Mouse (Mus musculus): ENCODE results near the gene Rtp3. TPM values are rescaled to one million over a fixed set of nuclear protein-coding genes. Genes with fewer than 3 reads are reported as not detected.

Rtp3 gene
- polyA plus RNA-seq, 1 experiment from 2014 or later: not detected

- ATAC-seq (ENCODE audit: low read depth): no peak
Observed at GRCm38 (mm10) chr9:111003279-111003678, 12.9 kb upstream of the Rtp3 start.

DNA sequence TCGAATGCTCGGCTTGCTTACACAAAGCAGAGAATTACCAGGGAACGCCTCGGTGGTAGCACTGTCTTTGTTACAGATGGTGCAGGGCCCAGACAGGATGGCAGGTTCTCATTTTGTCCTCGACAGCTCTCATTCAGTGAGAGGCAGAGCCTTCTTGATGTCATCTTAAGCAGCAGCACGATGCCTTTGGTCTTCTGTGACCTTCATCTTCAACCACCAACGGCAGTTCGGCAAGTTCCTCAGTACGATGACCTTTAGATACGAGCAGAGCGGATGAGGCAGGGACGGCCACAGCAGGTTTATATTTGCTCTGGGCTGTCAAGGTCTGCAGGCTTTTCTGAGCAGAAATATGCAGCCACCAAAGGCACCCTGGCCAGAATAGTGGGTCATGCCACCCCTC is 11.2 kb upstream of the Rtp3 start:
- Histone ChIP-seq H3K4me2 (ENCODE audit: low read depth, low read length) (no peak overlapping the region), H3K27ac (ENCODE audit: low read depth, low read length) (no peak overlapping the region), H3K4me3 (ENCODE audit: low read depth, low read length) (no peak overlapping the region), H3K9ac (replicated peaks; ENCODE audit: low read depth, low read length) (no peak overlapping the region), H3K4me1 (ENCODE audit: control insufficient read depth, insufficient read depth, low read length) (no peaks in the 10 kb centered on the region), H3K36me3 (ENCODE audit: control insufficient read depth, insufficient read depth, low read length) (no peaks in the 10 kb centered on the region), H3K9me3 (ENCODE audit: control insufficient read depth, low read length) (no peaks in the 10 kb centered on the region), H3K27me3 (ENCODE audit: control insufficient read depth, insufficient read depth, low read length) (no peaks in the 10 kb centered on the region)
- no peak for ATAC-seq (ENCODE audit: low read depth)
- 88% methylated on average over 12 of the region's 12 CpGs for WGBS

More at GRCm38 (mm10) chr9:111003279-111003678, 12.9 kb upstream of the Rtp3 start:
- Histone ChIP-seq H3K9me3 (ENCODE audit: control insufficient read depth, low read length) (no peaks in the 10 kb centered on the region), H3K27me3 (ENCODE audit: control insufficient read depth, insufficient read depth, low read length) (no peaks in the 10 kb centered on the region), H3K27ac (ENCODE audit: low read depth, low read length) (no peak overlapping the region), H3K4me2 (ENCODE audit: low read depth, low read length) (no peak overlapping the region), H3K36me3 (ENCODE audit: control insufficient read depth, insufficient read depth, low read length) (no peaks in the 10 kb centered on the region), H3K4me3 (ENCODE audit: low read depth, low read length) (no peak overlapping the region), H3K4me1 (ENCODE audit: control insufficient read depth, insufficient read depth, low read length) (no peaks in the 10 kb centered on the region), H3K9ac (replicated peaks; ENCODE audit: low read depth, low read length) (no peak overlapping the region)
- WGBS: 90% methylated on average over 9 of the region's 9 CpGs

DNA sequence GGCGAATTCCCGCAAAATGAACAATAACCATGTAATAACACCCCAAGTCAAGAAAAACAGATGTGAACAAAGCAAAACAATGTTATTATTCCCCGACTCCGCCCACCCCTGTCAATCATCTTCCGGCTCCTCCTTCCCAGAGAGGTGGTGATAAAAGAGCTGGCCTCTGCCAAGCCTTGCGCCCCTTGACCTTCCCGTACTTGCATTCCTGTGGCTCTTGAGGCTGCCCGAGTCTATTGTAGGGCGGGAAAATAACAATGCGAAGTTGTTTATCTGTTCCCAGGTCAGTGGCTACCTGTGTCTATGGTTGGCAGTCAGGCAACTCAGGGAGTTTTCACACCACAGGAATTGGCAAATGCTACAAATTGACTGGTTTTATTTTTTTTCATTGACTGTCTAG is 9.5 kb upstream of the Rtp3 start:
- no peaks in the 10 kb centered on the region for H3K9me3 ChIP-seq (ENCODE audit: control insufficient read depth, low read length)
- H3K27me3 ChIP-seq (ENCODE audit: control insufficient read depth, insufficient read depth, low read length): no peaks in the 10 kb centered on the region
- H3K27ac ChIP-seq (ENCODE audit: low read depth, low read length): no peak overlapping the region
- H3K36me3 ChIP-seq (ENCODE audit: control insufficient read depth, insufficient read depth, low read length): no peaks in the 10 kb centered on the region
- H3K4me2 ChIP-seq (ENCODE audit: low read depth, low read length): no peak overlapping the region
- WGBS: 82% methylated on average over 10 of the region's 10 CpGs
- no peak overlapping the region for H3K4me3 ChIP-seq (ENCODE audit: low read depth, low read length)
- no peak for ATAC-seq (ENCODE audit: low read depth)
- H3K9ac ChIP-seq (replicated peaks; ENCODE audit: low read depth, low read length): no peak overlapping the region
- no peaks in the 10 kb centered on the region for H3K4me1 ChIP-seq (ENCODE audit: control insufficient read depth, insufficient read depth, low read length)

DNA sequence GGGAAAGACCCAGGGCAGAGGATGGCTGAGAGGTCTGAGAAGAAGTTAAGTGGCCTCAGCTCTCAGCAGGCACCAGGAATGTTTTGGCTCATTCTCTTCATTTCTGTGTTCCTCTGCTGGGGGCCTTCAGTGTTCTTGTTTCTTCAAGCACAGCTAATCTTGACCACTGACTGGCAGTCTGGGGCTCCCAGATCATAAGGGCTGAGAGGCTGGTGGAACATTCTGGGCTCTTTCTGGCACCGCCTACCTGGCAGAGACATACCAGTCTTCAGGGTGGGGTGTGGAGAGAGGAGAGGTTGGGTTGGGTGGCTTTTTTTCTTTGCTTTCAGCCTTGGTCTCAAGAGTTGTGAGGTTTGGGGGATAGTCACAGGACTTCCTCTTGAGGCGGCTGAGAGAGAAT is 8.7 kb upstream of the Rtp3 start:
- Histone ChIP-seq H3K4me2 (ENCODE audit: low read depth, low read length) (no peak overlapping the region), H3K4me1 (ENCODE audit: control insufficient read depth, insufficient read depth, low read length) (no peaks in the 10 kb centered on the region), H3K36me3 (ENCODE audit: control insufficient read depth, insufficient read depth, low read length) (no peaks in the 10 kb centered on the region), H3K27ac (ENCODE audit: low read depth, low read length) (no peak overlapping the region), H3K4me3 (ENCODE audit: low read depth, low read length) (no peak overlapping the region), H3K27me3 (ENCODE audit: control insufficient read depth, insufficient read depth, low read length) (no peaks in the 10 kb centered on the region), H3K9ac (replicated peaks; ENCODE audit: low read depth, low read length) (no peak overlapping the region), H3K9me3 (ENCODE audit: control insufficient read depth, low read length) (no peaks in the 10 kb centered on the region)
- 98% methylated on average over 2 of the region's 2 CpGs for WGBS
- no peak for ATAC-seq (ENCODE audit: low read depth)

GRCm38 (mm10) chr9:110997245-110997644 is 6.9 kb upstream of the Rtp3 start:
- no peak overlapping the region for H3K4me2 ChIP-seq (ENCODE audit: low read depth, low read length)
- ATAC-seq (ENCODE audit: low read depth): no peak
- H3K36me3 ChIP-seq (ENCODE audit: control insufficient read depth, insufficient read depth, low read length): no peaks in the 10 kb centered on the region
- WGBS: 7% methylated on average over 5 of the region's 5 CpGs
- no peak overlapping the region for H3K4me3 ChIP-seq (ENCODE audit: low read depth, low read length)
- H3K9me3 ChIP-seq (ENCODE audit: control insufficient read depth, low read length): no peaks in the 10 kb centered on the region
- no peaks in the 10 kb centered on the region for H3K4me1 ChIP-seq (ENCODE audit: control insufficient read depth, insufficient read depth, low read length)
- no peak overlapping the region for H3K27ac ChIP-seq (ENCODE audit: low read depth, low read length)
- H3K27me3 ChIP-seq (ENCODE audit: control insufficient read depth, insufficient read depth, low read length): no peaks in the 10 kb centered on the region
- no peak overlapping the region for H3K9ac ChIP-seq (replicated peaks; ENCODE audit: low read depth, low read length)

- peak overlapping the region; percentile 48 for H3K4me2 ChIP-seq (ENCODE audit: low read depth, low read length)
- 11% methylated on average over 13 of the region's 13 CpGs for WGBS
- peak overlapping the region; percentile 45; the same call in 1 of the 2 replicates for H3K27ac ChIP-seq (ENCODE audit: low read depth, low read length)
- peak overlapping the region; percentile 31 for H3K4me3 ChIP-seq (ENCODE audit: low read depth, low read length)
- ATAC-seq (ENCODE audit: low read depth): peak; percentile 89; the same call in 1 of the 2 replicates
- no peaks in the 10 kb centered on the region for H3K36me3 ChIP-seq (ENCODE audit: control insufficient read depth, insufficient read depth, low read length)
- no peak overlapping the region for H3K9ac ChIP-seq (replicated peaks; ENCODE audit: low read depth, low read length)
- no peaks in the 10 kb centered on the region for H3K4me1 ChIP-seq (ENCODE audit: control insufficient read depth, insufficient read depth, low read length)
- no peaks in the 10 kb centered on the region for H3K9me3 ChIP-seq (ENCODE audit: control insufficient read depth, low read length)
- no peaks in the 10 kb centered on the region for H3K27me3 ChIP-seq (ENCODE audit: control insufficient read depth, insufficient read depth, low read length)
Observed at GRCm38 (mm10) chr9:110994716-110995172, 4.4 kb upstream of the Rtp3 start.

GRCm38 (mm10) chr9:110993281-110993709 is 2.9 kb upstream of the Rtp3 start:
- H3K9me3 ChIP-seq (ENCODE audit: control insufficient read depth, low read length): no peaks in the 10 kb centered on the region
- no peaks in the 10 kb centered on the region for H3K27me3 ChIP-seq (ENCODE audit: control insufficient read depth, insufficient read depth, low read length)
- 54% methylated on average over 3 of the region's 3 CpGs for WGBS
- H3K4me1 ChIP-seq (ENCODE audit: control insufficient read depth, insufficient read depth, low read length): no peaks in the 10 kb centered on the region
- H3K9ac ChIP-seq (replicated peaks; ENCODE audit: low read depth, low read length): no peak overlapping the region
- H3K4me2 ChIP-seq (ENCODE audit: low read depth, low read length): no peak overlapping the region
- H3K36me3 ChIP-seq (ENCODE audit: control insufficient read depth, insufficient read depth, low read length): no peaks in the 10 kb centered on the region
- no peak overlapping the region for H3K4me3 ChIP-seq (ENCODE audit: low read depth, low read length)
- no peak overlapping the region for H3K27ac ChIP-seq (ENCODE audit: low read depth, low read length)
- ATAC-seq (ENCODE audit: low read depth): no peak

DNA sequence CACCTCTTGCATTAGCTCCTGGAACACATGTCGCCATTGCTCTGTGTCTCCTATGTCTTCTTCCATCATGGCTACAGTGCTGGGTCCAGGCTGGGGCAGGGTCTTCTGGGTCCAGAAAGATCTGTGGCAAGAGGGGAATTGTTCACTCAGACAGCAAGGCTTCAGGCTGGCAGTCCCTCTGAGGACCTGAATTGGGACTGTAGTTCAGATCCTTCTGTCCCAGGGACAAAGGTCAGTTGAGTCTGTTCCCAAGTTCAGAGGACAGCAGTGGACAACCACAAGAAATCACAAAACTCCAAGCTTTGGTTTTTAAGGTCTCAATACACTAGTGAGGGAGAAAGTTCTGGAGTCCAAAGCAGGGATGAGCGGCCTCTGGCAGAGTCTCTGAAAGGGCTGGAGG is 840 bp downstream of the Rtp3 start:
- no peaks in the 10 kb centered on the region for H3K9me3 ChIP-seq (ENCODE audit: control insufficient read depth, low read length)
- no peaks in the 10 kb centered on the region for H3K27me3 ChIP-seq (ENCODE audit: control insufficient read depth, insufficient read depth, low read length)
- H3K36me3 ChIP-seq (ENCODE audit: control insufficient read depth, insufficient read depth, low read length): no peaks in the 10 kb centered on the region
- H3K27ac ChIP-seq (ENCODE audit: low read depth, low read length): no peak overlapping the region
- H3K4me1 ChIP-seq (ENCODE audit: control insufficient read depth, insufficient read depth, low read length): no peaks in the 10 kb centered on the region
- no peak overlapping the region for H3K4me2 ChIP-seq (ENCODE audit: low read depth, low read length)
- H3K9ac ChIP-seq (replicated peaks; ENCODE audit: low read depth, low read length): no peak overlapping the region
- no peak for ATAC-seq (ENCODE audit: low read depth)
- H3K4me3 ChIP-seq (ENCODE audit: low read depth, low read length): no peak overlapping the region
- 98% methylated on average over 2 of the region's 2 CpGs for whole genome bisulfite sequencing

GRCm38 (mm10) chr9:110989141-110989540 is 1.2 kb downstream of the Rtp3 start:
- no peak overlapping the region for H3K4me2 ChIP-seq (ENCODE audit: low read depth, low read length)
- no peak overlapping the region for H3K9ac ChIP-seq (replicated peaks; ENCODE audit: low read depth, low read length)
- no peaks in the 10 kb centered on the region for H3K9me3 ChIP-seq (ENCODE audit: control insufficient read depth, low read length)
- no peaks in the 10 kb centered on the region for H3K27me3 ChIP-seq (ENCODE audit: control insufficient read depth, insufficient read depth, low read length)
- no peak for ATAC-seq (ENCODE audit: low read depth)
- H3K4me3 ChIP-seq (ENCODE audit: low read depth, low read length): no peak overlapping the region
- H3K36me3 ChIP-seq (ENCODE audit: control insufficient read depth, insufficient read depth, low read length): no peaks in the 10 kb centered on the region
- no peak overlapping the region for H3K27ac ChIP-seq (ENCODE audit: low read depth, low read length)
- no peaks in the 10 kb centered on the region for H3K4me1 ChIP-seq (ENCODE audit: control insufficient read depth, insufficient read depth, low read length)
- WGBS: 71% methylated on average over 4 of the region's 4 CpGs
